Mouse (Mus musculus): ENCODE measurements around the gene Agpat3.

DNA sequence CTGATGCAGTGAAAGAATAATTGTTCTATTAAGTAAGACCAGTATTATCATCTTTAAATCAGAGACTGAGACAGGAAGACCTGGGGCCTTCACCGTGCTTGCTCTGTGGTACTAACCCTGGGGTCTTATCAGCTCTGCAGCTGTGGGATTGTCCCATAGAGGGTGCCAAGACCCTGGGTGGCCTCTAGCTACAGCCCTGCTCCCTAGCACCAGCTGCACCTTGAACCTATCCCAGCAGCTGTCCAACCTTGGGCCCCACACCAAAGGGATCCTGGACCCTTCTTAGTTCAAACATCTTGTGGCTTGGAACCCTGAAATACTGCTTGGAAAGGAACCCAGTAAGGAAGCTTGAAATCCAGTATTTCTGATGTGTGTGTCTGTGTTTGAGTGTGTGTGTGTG is 37.1 kb downstream of the Agpat3 start:
- TF ChIP-seq TAL1 (IDR thresholded peaks at IDR 0.05; ENCODE audit: low read length) (no peak), GATA1 (IDR thresholded peaks at IDR 0.05; ENCODE audit: low read length) (no peak)
